Mouse (Mus musculus) neural tube, embryonic 13.5 days (tissue): ENCODE data around the gene Zmynd12. TPM values are rescaled to one million over a fixed set of nuclear protein-coding genes. Genes with fewer than 3 reads are reported as not detected.

ENCODE experiments used
- ATAC-seq: fragments of 200-750 bp; cut with Nextera tagmentation; 2 replicates; pipeline ENCODE4 v1.8.0; 2017; ENCODE audit warnings: low read depth, mild to moderate bottlenecking, moderate TSS enrichment, moderate library complexity
- H3K27ac ChIP-seq: fragments of 300-500 bp; sonication (generic); replicated peaks from 2 replicates; pipeline ENCODE4 v1.5.1; 2015; ENCODE audit warnings: moderate library complexity, mild to moderate bottlenecking, inconsistent platforms
- H3K27me3 ChIP-seq: fragments of 300-500 bp; sonication (generic); 2 replicates; pipeline ENCODE4 v1.6.1; 2015; ENCODE audit warnings: mild to moderate bottlenecking, inconsistent platforms
- H3K36me3 ChIP-seq: fragments of 300-500 bp; sonication (generic); 2 replicates; pipeline ENCODE4 v1.6.1; 2015; ENCODE audit warnings: mild to moderate bottlenecking, inconsistent platforms
- H3K4me1 ChIP-seq: fragments of 300-500 bp; sonication (generic); replicated peaks from 2 replicates; pipeline ENCODE4 v1.6.1; 2015; ENCODE audit warnings: inconsistent platforms
- H3K4me2 ChIP-seq: fragments of 300-500 bp; sonication (generic); 2 replicates; pipeline ENCODE4 v1.6.1; 2015; ENCODE audit warnings: inconsistent platforms, mild to moderate bottlenecking, moderate library complexity
- H3K4me3 ChIP-seq: fragments of 300-500 bp; sonication (generic); 2 replicates; pipeline ENCODE4 v1.5.1; 2015; ENCODE audit warnings: mild to moderate bottlenecking, inconsistent platforms
- H3K9ac ChIP-seq: fragments of 300-500 bp; sonication (generic); 2 replicates; pipeline ENCODE4 v1.6.1; 2015; ENCODE audit warnings: moderate library complexity, mild to moderate bottlenecking, inconsistent platforms
- H3K9me3 ChIP-seq: fragments of 300-500 bp; sonication (generic); 2 replicates; pipeline ENCODE4 v1.6.1; 2016; ENCODE audit warnings: inconsistent platforms
- WGBS: fragments of 180-500 bp; shearing (Covaris S2); methylation state at CpG from one replicate; pipeline ENCODE4 v1.1.7; 2015; 5-methylcytosine and 5-hydroxymethylcytosine counted together
- polyA plus RNA-seq: library from polyadenylated mRNA; unstranded; fragments of >200 nt; fragmentation: Nextera tagmentation; extraction: Ambion mirVana; gene quantifications from 2 replicates; pipeline ENCODE4 v1.2.1, GENCODE M21; 2015

The Zmynd12 gene
- 0.50 TPM in 1 of 2 replicates, not detected in the other for polyA plus RNA-seq

GRCm38 (mm10) chr4:119422294-119422964 lies at the start of gene Zmynd12, which contains the start of gene Ppcs:
TSS of gene Zmynd12 (plus strand) at chr4:119422814.
TSS of gene Ppcs (minus strand) at chr4:119422420.
- H3K4me2 ChIP-seq = peak within 1 kb of the TSS; percentile 90
- H3K9me3 ChIP-seq = no peaks in the 10 kb centered on the region
- peak within 1 kb of the TSS; percentile 90 for H3K27ac ChIP-seq
- peak within 1 kb of the TSS; percentile 73 for H3K4me3 ChIP-seq
- H3K36me3 ChIP-seq = 0 out of 2 replicates have a peak, but pooled peaks cover 7% of the 10 kb centered on the region
- WGBS = under 1% methylated on average over 52 of the region's 52 CpGs
- peak within 1 kb of the TSS; percentile 89 for H3K9ac ChIP-seq
- peak; percentile 96 for ATAC-seq
- peaks cover 20% of the 10 kb centered on the region for H3K4me1 ChIP-seq
- no peaks in the 10 kb centered on the region for H3K27me3 ChIP-seq

DNA sequence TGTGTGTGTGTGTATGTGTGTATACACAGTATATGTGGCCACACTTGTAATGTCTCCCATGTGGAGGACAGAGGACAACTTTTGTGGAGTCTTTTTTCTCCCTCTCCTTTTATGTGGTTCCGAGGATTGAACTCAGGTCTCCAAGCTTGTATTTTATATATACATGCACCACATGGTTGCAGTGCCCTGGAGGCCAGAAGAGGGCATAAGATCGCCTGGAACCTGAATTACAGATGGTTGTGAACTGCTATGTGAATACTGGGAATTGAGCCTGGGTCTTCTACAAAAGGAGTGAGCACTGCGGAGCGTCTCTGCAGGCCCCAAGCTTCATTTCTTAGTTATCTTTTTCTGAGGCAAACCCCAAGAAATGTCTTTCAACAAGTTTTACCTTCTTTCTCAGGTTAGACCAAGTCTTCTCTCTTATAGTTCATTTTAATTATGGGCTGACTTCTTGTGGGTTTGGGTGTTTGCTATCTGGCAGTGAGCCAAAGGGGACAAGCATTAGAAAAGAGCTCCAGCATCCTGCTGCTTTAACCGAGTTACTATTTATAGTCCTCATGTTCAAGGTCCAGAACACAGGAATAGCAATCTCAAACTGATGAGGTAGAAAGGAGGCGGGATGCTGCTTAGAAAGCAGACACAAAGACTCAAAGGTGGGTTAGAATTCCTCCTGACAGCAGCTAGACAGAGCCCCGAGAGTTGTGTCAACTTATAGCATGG lies 41.0 kb upstream of the Zmynd12 start:
- no peak overlapping the region for H3K27ac ChIP-seq
- H3K4me2 ChIP-seq = no peak overlapping the region
- no peak overlapping the region for H3K4me3 ChIP-seq
- no peak for ATAC-seq
- H3K36me3 ChIP-seq = no peaks in the 10 kb centered on the region
- no peaks in the 10 kb centered on the region for H3K9me3 ChIP-seq
- H3K9ac ChIP-seq = no peak overlapping the region
- H3K27me3 ChIP-seq = no peaks in the 10 kb centered on the region
- WGBS = 78% methylated on average over 7 of the region's 7 CpGs
- H3K4me1 ChIP-seq = no peaks in the 10 kb centered on the region

DNA sequence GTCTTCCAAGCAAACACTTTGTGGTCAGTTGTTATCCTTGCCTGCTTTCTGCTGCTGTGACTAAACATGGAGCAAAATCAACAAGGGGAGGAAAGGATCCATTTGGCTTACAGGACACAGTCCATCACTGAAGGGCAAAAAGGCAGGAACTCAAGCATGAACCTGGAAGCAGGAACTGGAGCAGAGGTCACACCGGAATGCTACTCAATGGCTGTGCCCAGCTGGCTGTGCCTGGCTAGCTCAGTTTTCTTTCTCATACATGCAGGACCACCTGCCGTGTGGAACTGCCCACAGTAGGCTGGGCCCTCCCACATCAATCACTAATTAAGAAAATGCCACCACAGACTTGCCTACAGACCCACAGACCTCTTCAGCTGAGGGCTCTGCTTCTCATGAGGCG lies 33.4 kb upstream of the Zmynd12 start:
- peaks cover 22% of the 10 kb centered on the region for H3K36me3 ChIP-seq
- WGBS = 51% methylated on average over 3 of the region's 3 CpGs
- H3K9me3 ChIP-seq = no peaks in the 10 kb centered on the region
- H3K27me3 ChIP-seq = no peaks in the 10 kb centered on the region
- H3K4me2 ChIP-seq = no peak overlapping the region
- no peak overlapping the region for H3K9ac ChIP-seq
- no peak for ATAC-seq
- H3K4me1 ChIP-seq = no peaks in the 10 kb centered on the region
- no peak overlapping the region for H3K4me3 ChIP-seq
- H3K27ac ChIP-seq = no peak overlapping the region

DNA sequence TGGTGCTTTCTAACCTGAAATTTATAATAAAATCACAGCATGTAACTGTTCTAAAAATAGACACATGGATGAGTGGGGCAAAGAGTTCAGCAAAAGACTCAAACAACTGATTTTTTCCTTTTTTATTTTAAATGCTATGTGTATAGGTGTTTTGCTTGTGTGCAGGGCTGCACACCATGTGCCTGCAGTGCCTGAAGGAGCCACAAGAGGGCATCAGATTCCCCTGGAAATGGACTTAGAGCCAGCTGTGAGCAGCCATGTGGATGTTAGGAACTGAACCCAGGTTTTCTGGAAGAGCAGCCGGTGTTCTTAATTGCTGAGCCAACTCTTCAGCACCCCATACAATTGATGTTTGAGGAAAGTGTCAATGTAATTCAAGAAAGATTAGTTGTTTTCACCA lies 32.2 kb upstream of the Zmynd12 start:
- Histone ChIP-seq H3K4me1 (no peaks in the 10 kb centered on the region), H3K27ac (no peak overlapping the region), H3K36me3 (peaks cover 22% of the 10 kb centered on the region), H3K4me2 (no peak overlapping the region), H3K9ac (no peak overlapping the region), H3K9me3 (no peaks in the 10 kb centered on the region), H3K4me3 (no peak overlapping the region), H3K27me3 (no peaks in the 10 kb centered on the region)
- ATAC-seq = no peak
- 93% methylated on average over 1 of the region's 1 CpGs for WGBS

DNA sequence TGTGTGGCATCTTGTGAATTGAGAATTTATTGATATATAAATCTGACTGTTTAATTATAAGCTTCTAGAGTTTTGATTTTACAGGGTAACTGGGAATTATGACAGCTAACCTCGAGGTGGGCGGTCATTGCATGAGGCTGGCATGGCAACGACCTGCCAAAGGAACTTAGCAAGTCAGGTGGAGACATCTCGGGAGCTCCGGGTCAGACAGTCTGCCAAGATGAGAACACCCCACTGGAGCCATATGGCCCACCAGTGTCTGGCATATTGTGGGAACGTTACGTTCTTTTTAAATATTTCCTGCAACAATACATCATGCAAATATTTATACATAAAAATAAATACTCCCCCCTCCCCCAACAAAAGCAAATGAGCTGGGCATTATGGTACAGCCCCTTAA lies 23.9 kb upstream of the Zmynd12 start:
- 83% methylated on average over 7 of the region's 7 CpGs for WGBS
- Histone ChIP-seq H3K9me3 (peaks cover 17% of the 10 kb centered on the region), H3K27ac (no peak overlapping the region), H3K4me2 (no peak overlapping the region), H3K9ac (no peak overlapping the region), H3K4me1 (no peaks in the 10 kb centered on the region), H3K4me3 (no peak overlapping the region), H3K27me3 (no peaks in the 10 kb centered on the region), H3K36me3 (peaks cover 47% of the 10 kb centered on the region)
- ATAC-seq = no peak

- no peak for ATAC-seq
- 67% methylated on average over 7 of the region's 7 CpGs for WGBS
- peaks cover 51% of the 10 kb centered on the region for H3K36me3 ChIP-seq
- H3K27me3 ChIP-seq = no peaks in the 10 kb centered on the region
- no peak overlapping the region for H3K4me3 ChIP-seq
- H3K9me3 ChIP-seq = peaks cover 18% of the 10 kb centered on the region
- H3K4me2 ChIP-seq = no peak overlapping the region
- no peaks in the 10 kb centered on the region for H3K4me1 ChIP-seq
- H3K27ac ChIP-seq = no peak overlapping the region
- H3K9ac ChIP-seq = no peak overlapping the region
Observed at GRCm38 (mm10) chr4:119400896-119401295, 21.7 kb upstream of the Zmynd12 start.

DNA sequence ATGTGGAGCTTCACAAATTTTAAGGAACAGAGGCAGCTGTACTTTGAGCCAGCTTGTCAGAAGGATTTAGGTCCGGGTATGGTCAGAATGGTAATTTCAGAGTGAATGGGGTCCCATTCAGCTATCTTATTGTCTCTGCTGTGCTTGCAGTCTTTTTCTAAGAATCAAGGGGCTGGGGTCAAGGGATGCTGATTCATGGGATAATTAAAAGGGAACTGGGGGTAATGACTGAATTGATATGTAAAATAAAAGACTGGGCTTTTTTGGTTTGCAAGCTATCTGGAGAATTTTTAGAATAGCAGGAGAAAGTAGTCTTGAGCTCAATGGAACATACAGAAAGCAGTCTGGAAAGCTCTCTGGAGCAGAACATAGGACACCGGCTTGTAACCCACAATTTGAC lies 19.2 kb upstream of the Zmynd12 start:
- Histone ChIP-seq H3K9ac (no peak overlapping the region), H3K4me1 (no peaks in the 10 kb centered on the region), H3K9me3 (peaks cover 18% of the 10 kb centered on the region), H3K27ac (no peak overlapping the region), H3K27me3 (no peaks in the 10 kb centered on the region), H3K4me2 (no peak overlapping the region), H3K36me3 (peaks cover 43% of the 10 kb centered on the region), H3K4me3 (no peak overlapping the region)
- no peak for ATAC-seq
- 58% methylated on average over 2 of the region's 2 CpGs for WGBS

DNA sequence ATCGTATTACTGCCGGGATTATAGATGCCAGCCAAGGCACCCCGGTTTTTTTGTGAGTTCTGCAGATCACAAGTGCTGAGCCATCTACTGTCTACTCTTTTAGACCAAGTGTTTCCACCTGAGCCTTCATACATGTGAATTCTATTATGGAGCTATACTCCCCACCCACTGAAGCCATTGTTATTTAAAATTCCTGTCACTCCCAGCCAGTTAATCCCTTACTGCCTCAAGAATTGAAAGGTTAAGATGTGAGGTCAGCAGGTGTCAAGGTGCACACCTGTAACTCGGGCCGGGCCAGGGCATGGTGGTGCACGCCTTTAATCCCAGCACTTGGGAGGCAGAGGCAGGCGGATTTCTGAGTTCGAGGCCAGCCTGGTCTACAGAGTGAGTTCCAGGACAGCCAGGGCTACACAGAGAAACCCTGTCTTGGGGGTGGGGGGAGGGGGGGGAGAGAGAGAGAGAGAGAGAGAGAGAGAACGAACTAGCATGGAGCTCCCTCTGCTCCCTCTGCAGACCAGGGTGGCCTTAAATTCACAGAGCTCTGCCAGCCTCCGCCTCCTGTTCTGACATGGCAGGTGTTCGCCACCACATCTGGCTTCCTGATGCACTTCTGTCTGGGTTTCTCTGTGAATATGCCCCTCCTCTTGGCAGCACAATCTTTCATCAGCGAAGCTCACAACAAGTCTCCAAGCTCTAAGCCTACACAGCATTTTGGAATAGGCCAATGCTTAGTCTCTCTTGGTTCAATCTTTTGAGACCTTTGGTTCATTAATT lies 10.6 kb upstream of the Zmynd12 start:
- Histone ChIP-seq H3K4me1 (peaks cover 27% of the 10 kb centered on the region), H3K36me3 (no peaks in the 10 kb centered on the region), H3K9ac (no peak overlapping the region), H3K4me3 (no peak overlapping the region), H3K4me2 (no peak overlapping the region), H3K27me3 (no peaks in the 10 kb centered on the region), H3K9me3 (no peaks in the 10 kb centered on the region), H3K27ac (peak overlapping the region; percentile 56; the same call in 1 of the 2 replicates)
- 78% methylated on average over 12 of the region's 12 CpGs for WGBS
- no peak for ATAC-seq

DNA sequence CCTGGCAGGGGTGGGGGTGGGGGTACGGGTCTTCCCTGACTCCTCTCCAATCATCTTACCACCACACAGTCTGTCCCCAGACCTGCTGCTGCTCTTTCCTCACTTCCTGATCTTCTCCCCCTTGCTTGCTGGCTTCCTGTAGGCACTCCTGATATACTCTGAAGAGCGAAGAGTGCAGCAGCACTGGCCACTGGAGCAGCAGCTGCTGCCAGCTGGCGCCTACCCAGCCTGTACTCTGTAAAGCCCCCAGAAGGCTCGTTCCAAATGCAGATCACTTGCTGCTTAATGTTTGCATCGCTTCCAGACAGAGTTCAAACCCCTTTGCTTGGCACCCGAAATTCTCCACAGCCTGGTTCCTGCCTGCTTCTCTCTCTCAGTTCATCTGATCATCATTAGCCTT lies 9.8 kb upstream of the Zmynd12 start:
- 42% methylated on average over 6 of the region's 6 CpGs for WGBS
- Histone ChIP-seq H3K27ac (peak overlapping the region; percentile 56), H3K9ac (no peak overlapping the region), H3K9me3 (no peaks in the 10 kb centered on the region), H3K4me2 (no peak overlapping the region), H3K27me3 (no peaks in the 10 kb centered on the region), H3K36me3 (no peaks in the 10 kb centered on the region), H3K4me3 (no peak overlapping the region), H3K4me1 (peaks cover 27% of the 10 kb centered on the region)
- ATAC-seq = peak; percentile 48

DNA sequence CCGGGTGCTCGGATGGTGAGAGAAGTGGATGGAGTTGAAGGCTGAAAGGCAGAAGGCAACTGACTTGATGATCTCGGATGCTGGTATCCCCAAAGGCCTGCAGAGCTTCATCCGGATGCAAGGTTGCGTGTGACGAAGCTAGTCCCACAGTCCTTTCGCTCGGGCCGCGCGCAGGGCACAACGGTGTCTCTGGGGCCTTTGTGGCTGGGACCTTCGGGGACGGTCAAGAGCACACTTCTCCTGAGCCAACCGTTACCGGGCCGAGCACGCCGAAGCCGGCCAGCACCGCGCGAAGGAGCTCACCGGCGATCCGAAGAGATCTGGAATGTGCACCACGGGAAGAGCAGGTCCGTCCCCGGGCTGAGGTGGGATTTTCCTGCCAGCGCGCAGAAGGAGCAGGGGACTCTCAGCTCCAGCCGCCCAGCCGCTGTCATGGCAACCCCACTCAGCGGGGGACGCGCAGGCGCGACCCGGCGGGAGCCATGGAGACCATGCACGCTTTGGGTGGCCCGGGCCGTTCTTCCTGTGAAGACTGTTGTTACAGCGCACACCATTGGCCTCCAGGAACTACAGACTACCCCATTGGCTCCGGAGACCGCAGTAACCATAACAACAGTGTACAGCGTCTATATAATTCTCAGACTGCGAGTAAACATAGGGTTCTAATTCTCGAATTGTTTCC lies 7.4 kb upstream of the Zmynd12 start, which contains the start of gene Ccdc30:
Ccdc30 (minus strand) TSS at position 450 of the 682 bp plus-strand sequence.
- Histone ChIP-seq H3K9me3 (no peaks in the 10 kb centered on the region), H3K27ac (peak within 1 kb of the TSS; percentile 73), H3K4me1 (peaks cover 27% of the 10 kb centered on the region), H3K9ac (peak within 1 kb of the TSS; percentile 78), H3K36me3 (0 out of 2 replicates have a peak, but pooled peaks cover 7% of the 10 kb centered on the region), H3K4me2 (peak within 1 kb of the TSS; percentile 73), H3K27me3 (no peaks in the 10 kb centered on the region), H3K4me3 (peak within 1 kb of the TSS; percentile 61)
- ATAC-seq = peak; percentile 99
- WGBS = under 1% methylated on average over 49 of the region's 49 CpGs

DNA sequence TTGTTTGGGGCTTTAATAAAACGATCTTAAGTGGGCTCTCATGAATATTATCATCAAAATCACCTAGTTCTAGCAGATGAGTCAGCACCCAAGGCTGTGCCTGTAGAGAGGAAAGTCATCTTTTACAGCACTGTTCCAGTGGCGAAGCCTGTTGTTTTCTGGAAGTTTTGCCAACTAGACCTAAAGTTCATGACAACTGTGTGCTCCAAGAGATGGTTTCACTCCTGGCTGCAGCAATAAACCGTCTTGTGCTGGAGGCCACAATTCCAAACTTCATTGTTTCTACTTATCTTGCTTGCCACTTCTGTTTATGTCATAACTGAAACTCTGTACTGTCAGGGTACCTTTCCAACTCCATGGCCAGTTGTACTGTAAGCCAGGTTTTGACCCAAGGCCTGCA lies 5.3 kb upstream of the Zmynd12 start:
- 0 out of 2 replicates have a peak, but pooled peaks cover 7% of the 10 kb centered on the region for H3K36me3 ChIP-seq
- no peak overlapping the region for H3K4me3 ChIP-seq
- 82% methylated on average over 3 of the region's 3 CpGs for WGBS
- no peaks in the 10 kb centered on the region for H3K9me3 ChIP-seq
- H3K4me1 ChIP-seq = peaks cover 37% of the 10 kb centered on the region
- H3K4me2 ChIP-seq = no peak overlapping the region
- H3K27ac ChIP-seq = no peak overlapping the region
- H3K27me3 ChIP-seq = no peaks in the 10 kb centered on the region
- H3K9ac ChIP-seq = no peak overlapping the region
- no peak for ATAC-seq
